Mouse (Mus musculus) cerebellum, adult 2 months (tissue): ENCODE results near the gene Trit1.

Experiments used
- CTCF ChIP-seq: fragments of 200-500 bp; IDR thresholded peaks from 2 replicates; pipeline ENCODE4 v1.5.1; 2011; ENCODE audit warnings: low read depth, mild to moderate bottlenecking, control low read depth, low read length, moderate library complexity, borderline replicate concordance; ENCODE audit not compliant: insufficient read depth
- POLR2A ChIP-seq: fragments of 200-500 bp; IDR thresholded peaks from 2 replicates; pipeline ENCODE4 v1.6.1; 2011; ENCODE audit warnings: low read length, control low read depth, borderline replicate concordance; ENCODE audit not compliant: insufficient read depth

- TF ChIP-seq POLR2A, result no peak
- TF ChIP-seq CTCF, result no peak
Measured at GRCm38 (mm10) chr4:122992276-122992675, 24.1 kb upstream of the Trit1 start.
